Mouse (Mus musculus): Measurements from ENCODE around the gene Tmem238.

Gene Tmem238

DNA sequence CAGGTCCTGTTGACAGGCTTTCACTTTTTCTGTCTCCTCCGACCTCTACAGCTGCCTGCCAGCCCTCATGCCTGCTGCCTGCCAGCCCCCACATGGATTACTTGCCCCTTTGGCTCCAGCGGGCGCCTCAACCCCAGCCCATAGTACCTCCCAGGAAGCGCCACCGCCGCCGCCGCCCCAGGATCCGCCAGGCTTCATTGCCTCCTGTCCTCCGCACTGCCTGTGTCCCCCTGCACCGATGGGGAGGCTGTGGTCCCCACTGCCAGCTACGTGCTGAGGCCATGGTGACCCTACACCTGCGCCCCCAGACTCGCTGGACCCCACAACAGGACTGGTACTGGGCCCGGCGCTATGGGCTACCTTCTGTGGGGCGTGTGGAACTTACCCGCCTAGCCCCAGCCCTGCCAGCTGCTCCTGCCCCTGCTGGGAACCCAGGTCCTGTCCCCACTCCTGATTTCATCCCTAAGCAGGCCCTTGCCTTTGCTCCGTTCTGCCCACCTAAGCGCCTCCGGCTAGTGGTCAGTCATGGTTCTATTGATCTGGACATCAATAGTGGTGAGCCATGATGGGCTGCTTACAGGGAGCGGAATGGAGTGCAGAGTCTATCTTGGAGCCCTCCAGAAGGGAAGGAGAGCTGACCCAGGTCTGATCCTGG is 43.0 kb downstream of the Tmem238 start:
- DNase-seq (ENCODE audit: low read depth): no peak

DNA sequence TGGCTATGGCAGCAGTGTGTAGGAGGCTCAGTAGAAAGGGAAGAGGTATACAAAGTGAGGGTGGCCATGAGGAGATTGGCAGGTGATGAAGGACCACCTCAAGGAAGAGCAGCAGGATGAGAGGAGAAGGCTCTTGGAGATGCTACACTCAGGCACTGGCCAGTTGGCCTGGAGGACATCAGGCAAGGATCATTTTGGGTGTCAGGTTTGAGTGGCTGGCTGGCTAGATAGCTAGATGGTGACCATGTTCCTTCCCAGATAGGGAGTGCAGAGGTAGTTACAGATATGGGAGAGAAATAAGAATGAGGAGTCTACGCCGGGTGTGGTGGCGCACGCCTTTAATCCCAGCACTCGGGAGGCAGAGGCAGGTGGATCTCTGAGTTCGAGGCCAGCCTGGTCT is 44.6 kb downstream of the Tmem238 start:
- no peak for DNase-seq (ENCODE audit: low read depth)

DNA sequence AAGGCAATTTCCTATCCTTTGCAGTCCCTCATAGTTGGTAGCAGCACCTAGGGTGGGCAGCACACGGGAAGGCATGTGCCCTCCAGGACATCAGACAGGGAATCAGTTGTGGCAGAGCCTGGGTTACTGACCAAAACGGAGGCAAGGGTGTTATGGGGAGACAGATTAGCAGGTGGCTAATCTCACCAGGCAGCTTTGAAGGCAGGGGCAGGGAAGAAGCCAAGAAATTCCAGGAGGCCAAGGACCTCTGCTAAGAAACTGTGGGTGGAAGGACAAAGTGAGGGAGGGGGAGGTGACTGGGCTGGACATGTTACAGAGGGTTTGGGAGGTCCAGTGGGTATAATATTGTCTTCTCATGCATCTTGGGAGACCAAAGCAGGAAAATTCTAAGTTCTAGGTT is 46.1 kb downstream of the Tmem238 start:
- peak; percentile 81 for DNase-seq (ENCODE audit: low read depth)

DNA sequence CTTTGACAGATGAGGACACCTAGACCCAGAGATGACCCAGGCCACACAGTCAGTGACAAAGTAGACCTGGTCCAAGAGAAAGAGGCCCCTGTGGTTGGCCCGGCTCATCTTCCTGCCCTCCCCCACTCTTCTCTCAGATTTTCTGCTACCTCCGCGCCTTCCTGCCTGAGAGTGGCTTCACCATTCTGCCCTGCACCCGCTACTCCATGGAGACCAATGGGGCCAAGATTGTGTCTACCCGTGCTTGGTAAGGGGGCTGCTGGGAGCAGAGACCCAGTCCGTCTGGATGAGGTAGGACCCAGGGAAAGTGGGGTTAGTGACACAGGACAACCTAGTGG is 47.0 kb downstream of the Tmem238 start:
- no peak for DNase-seq (ENCODE audit: low read depth)

DNA sequence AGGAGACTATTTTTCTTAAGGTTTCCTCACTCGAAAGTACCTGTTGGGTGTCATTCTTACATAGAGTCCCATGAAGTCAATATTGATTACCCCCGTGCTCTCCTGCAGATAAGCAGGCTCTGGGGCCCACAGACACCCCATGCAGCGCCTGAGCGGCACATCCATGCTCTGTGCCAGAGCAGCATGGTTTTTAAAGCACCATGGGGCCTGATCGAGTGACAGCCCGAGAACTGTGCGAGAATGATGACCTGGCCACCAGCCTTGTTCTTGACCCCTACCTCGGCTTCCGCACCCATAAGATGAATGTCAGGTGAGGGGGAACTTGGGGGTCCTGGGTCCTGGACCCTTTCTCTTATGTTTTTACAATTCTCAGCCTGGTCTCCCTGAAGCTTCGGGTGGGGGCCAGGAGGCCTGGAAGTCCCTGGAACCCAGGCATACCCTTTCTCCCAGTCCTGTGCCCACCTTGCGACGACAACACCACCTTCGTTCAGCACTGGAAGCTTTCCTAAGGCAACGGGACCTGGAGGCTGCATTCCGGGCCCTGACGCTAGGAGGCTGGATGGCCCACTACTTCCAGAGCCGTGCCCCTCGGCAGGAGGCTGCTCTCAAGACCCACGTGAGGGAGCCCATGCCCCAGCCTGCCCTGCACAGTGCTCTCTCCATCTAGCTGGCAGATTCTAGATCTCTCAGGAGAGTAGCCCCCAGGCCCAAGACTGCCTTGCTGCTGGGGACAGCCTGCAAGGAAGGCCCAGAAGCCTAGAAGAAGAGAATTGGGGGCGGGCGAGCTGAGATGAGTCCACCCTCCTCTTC is 47.6 kb downstream of the Tmem238 start:
- DNase-seq (ENCODE audit: low read depth): no peak

DNA sequence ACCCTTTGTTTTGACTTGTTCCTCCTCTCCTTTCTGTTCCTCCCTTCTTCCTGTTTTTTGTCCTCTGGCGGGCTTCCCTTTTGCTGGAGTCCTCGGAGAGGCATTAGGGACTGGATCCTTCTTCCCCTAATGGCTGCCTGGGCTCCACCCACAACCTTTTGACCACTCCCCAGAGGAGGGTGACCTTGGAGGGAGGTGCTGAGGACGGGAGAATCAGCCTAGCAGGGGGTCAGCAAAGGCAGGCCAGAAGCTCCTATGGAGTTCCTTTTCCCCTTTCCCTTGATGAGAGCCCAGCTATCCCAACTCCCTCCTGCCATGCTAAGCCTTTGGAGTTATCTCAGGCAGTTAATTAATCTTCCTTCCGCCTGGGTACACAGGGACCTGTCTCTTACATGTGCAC is 48.3 kb downstream of the Tmem238 start:
- no peak for DNase-seq (ENCODE audit: low read depth)

DNA sequence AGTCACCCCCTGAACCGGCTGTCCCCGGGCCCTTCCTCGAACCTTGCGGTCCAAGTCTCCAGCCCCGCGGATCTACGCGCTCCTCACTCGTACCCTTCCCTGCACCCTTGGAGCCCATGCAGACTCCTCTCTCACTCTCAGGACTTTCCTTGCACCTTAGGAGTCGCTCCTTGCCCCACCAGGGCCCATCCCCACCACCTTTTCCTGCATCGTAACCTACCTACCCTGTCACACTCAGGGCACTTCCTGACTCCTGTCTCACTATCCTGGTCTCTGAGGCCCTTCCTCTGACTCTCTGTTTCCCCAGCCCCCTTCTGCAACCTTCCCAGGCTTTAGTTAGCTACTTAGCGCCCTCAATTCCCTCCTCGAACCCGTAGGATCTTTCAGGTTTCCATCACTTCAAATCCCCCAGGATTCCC is 49.1 kb downstream of the Tmem238 start:
- DNase-seq (ENCODE audit: low read depth): no peak

DNA sequence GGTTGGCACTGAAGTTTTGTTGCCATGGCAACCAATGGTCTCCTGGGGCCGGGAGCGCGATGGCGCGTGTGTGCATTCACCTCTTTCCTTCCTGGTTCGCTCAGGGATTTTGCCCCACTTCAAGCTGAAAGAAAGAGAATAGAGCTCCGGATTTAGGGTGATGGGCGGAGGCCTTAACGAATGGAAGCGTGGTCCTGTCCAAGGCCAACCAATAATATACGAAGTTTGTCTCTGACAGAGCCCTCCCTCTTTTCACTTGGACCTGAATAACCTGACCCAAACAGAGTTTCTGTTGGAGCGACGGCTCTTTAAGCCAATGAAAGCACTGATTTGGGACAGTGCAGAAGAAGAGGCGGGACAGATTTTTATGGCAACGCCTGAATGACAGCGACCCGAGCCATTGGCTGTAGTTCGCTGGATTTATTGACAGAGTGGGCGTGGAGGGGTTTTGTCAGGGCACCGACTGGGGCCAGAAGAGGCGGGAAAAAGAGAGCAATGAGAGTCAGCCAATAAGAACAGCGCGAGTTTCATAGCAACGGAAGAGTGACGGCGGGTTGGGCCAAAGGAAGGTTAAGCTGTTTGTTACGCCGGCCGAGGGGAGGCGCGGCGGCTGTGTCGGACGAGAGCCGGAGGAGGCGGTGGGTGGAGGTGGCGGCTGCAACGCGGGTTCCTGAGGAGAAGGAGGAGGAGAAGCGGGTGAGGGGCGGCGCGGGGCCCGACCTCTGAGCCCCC is 49.7 kb downstream of the Tmem238 start, which contains the start of gene Kmt5c:
Gene Kmt5c, plus strand, starts transcription at position 572 of the 732 bp plus-strand sequence.
- DNase-seq (ENCODE audit: low read depth): peak; percentile 99

DNA sequence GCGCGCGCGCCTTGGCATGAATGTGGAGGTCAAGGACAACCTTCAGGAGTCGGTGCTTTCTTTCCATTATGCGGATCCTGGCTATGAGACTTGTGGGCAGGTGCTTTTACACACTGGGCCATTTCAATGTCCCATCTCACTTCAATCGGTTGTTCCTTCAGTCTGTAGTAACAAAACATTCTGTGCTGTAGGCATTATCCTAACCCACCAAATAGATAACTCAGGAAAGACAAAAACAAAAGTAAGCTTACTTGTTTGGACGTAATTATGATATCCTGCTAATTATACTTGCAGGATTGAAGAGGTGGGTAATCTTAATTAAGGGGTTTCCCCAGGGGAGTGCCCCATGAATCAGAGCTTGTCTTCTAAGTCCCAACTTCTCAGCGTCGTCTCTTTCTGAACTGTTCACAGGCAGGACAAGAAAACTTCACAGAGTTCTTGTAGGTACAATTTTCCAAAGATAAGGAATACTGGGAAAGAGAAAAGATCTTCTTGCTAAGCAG is 50.4 kb downstream of the Tmem238 start:
- no peak for DNase-seq (ENCODE audit: low read depth)

All from c-Kit-positive CD71-positive TER-119-negative erythroid progenitor cells, embryonic 14.5 days (primary cell).